Mouse (Mus musculus): ENCODE results near the gene Bglap. TPM values are rescaled to one million over a fixed set of nuclear protein-coding genes. Genes with fewer than 3 reads are reported as not detected.

Bglap gene
- polyA plus RNA-seq, 1 experiment from 2014 or later, result not detected

DNA sequence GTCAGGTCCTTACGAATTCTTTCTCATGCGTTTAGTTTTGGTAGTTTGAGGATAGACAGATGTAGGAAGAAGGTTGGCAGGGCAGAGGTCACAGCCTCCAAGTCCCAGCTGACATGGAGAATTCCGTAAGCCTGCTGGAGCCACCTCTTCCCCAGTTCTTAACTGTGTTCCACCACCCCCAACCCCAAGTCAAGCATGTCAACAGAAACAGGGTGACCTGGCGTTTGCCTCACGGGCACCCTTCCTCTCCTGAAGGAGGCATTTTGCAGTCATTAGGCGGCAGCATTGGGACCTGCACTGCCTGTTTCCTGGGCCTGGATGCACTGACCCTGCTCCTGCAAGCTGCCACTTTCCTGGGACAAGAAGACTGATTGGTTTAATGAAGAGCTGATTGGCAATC lies 33.8 kb upstream of the Bglap start:
- H3K4me1 ChIP-seq (ENCODE audit: control insufficient read depth, insufficient read depth, low read length), result no peaks in the 10 kb centered on the region; the same call in 1 of the 2 replicates
- H3K9me3 ChIP-seq (replicated peaks; ENCODE audit: control insufficient read depth, low read length), result no peaks in the 10 kb centered on the region
- H3K4me3 ChIP-seq (ENCODE audit: low read depth, low read length), result no peak overlapping the region
- no peak overlapping the region for H3K9ac ChIP-seq (ENCODE audit: low read length)
- no peak overlapping the region for H3K4me2 ChIP-seq (ENCODE audit: low read length)
- no peaks in the 10 kb centered on the region for H3K27me3 ChIP-seq (replicated peaks; ENCODE audit: control insufficient read depth, insufficient read depth, low read length)
- H3K27ac ChIP-seq (ENCODE audit: low read depth, low read length), result no peak overlapping the region
- DNase-seq (ENCODE audit: low spot score), result no peak
- peaks cover 79% of the 10 kb centered on the region for H3K36me3 ChIP-seq (ENCODE audit: control insufficient read depth, insufficient read depth, low read length)
- no peak for ATAC-seq
- WGBS, result 89% methylated on average over 6 of the region's 6 CpGs

DNA sequence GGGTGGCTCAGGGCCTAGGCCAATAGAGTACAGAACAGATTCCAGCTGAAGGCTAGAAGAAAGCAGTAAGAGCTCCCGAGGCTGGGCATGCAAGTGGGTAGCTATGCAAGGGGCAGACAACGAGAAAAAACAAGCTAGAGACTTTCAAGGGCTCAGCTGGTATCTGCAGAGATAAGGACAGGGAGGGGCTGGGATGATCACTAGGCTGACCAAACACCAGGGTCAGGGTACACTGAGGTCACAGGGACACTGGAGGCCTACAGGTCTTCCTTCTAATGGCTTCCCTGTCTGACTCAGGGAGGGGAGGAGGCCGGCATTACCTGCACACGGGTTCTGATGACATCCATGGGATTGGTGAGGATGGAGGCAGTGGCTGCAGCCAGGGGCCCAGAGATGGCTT lies 31.4 kb upstream of the Bglap start:
- peaks cover 85% of the 10 kb centered on the region for H3K36me3 ChIP-seq (ENCODE audit: control insufficient read depth, insufficient read depth, low read length)

DNA sequence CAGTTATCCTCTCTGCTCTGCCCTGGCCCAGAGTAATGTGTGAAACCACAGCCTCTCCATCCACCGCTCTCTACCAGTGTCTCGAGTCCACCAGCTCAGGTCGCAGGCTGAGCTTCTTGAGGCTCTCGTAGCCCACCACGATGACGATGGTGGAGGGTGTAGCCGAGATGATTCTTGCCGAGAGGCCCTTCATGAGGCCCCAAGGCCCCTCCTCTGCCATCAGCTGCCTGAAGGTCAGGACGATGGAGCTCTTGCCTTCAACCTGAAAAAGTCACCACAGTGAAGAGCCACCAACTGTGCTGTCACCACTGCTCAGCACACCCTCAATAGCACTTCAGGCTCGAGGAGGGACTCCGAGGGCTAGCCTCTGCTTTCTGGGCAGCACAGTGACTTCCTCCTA lies 28.4 kb upstream of the Bglap start:
- DNase-seq (ENCODE audit: low spot score), result no peak
- ATAC-seq, result no peak
- Histone ChIP-seq H3K36me3 (ENCODE audit: control insufficient read depth, insufficient read depth, low read length) (peaks cover 57% of the 10 kb centered on the region), H3K9me3 (replicated peaks; ENCODE audit: control insufficient read depth, low read length) (no peaks in the 10 kb centered on the region), H3K4me1 (ENCODE audit: control insufficient read depth, insufficient read depth, low read length) (peaks cover 4% of the 10 kb centered on the region; the same call in 1 of the 2 replicates), H3K4me3 (ENCODE audit: low read depth, low read length) (no peak overlapping the region), H3K27ac (ENCODE audit: low read depth, low read length) (no peak overlapping the region), H3K27me3 (replicated peaks; ENCODE audit: control insufficient read depth, insufficient read depth, low read length) (no peaks in the 10 kb centered on the region), H3K9ac (ENCODE audit: low read length) (no peak overlapping the region), H3K4me2 (ENCODE audit: low read length) (no peak overlapping the region)
- 92% methylated on average over 11 of the region's 11 CpGs for WGBS

More for the DNA sequence above, 31.4 kb upstream of the Bglap start:
- no peak overlapping the region for H3K4me3 ChIP-seq (ENCODE audit: low read depth, low read length)
- ATAC-seq, result no peak
- WGBS, result 90% methylated on average over 4 of the region's 4 CpGs
- no peaks in the 10 kb centered on the region for H3K4me1 ChIP-seq (ENCODE audit: control insufficient read depth, insufficient read depth, low read length)
- H3K27me3 ChIP-seq (replicated peaks; ENCODE audit: control insufficient read depth, insufficient read depth, low read length), result no peaks in the 10 kb centered on the region
- H3K4me2 ChIP-seq (ENCODE audit: low read length), result no peak overlapping the region
- no peak for DNase-seq (ENCODE audit: low spot score)
- H3K27ac ChIP-seq (ENCODE audit: low read depth, low read length), result no peak overlapping the region
- no peaks in the 10 kb centered on the region for H3K9me3 ChIP-seq (replicated peaks; ENCODE audit: control insufficient read depth, low read length)
- no peak overlapping the region for H3K9ac ChIP-seq (ENCODE audit: low read length)

DNA sequence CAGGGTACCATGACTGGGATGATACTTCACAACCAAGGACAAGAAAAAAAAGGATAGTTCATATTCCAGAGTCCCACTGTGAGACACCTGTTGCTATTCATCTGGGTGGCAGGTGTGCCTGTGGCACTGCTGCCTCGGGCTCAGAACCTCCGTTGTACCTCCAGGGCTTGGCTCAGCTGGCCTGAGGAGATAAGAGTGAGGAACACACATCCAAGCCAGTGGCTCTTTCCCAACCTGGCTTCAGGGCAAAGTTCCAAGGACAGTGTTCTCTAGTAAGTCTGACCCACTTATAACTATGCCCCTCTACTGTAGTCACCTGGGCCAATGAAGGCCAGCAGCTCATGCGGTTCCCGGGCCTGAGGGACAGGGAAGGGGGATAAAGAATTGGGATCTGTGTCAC lies 27.4 kb upstream of the Bglap start:
- H3K4me3 ChIP-seq (ENCODE audit: low read depth, low read length), result no peak overlapping the region
- H3K27ac ChIP-seq (ENCODE audit: low read depth, low read length), result no peak overlapping the region
- ATAC-seq (no peak), DNase-seq (ENCODE audit: low spot score) (no peak)
- H3K36me3 ChIP-seq (ENCODE audit: control insufficient read depth, insufficient read depth, low read length), result peaks cover 48% of the 10 kb centered on the region
- peaks cover 4% of the 10 kb centered on the region; the same call in 1 of the 2 replicates for H3K4me1 ChIP-seq (ENCODE audit: control insufficient read depth, insufficient read depth, low read length)
- H3K4me2 ChIP-seq (ENCODE audit: low read length), result no peak overlapping the region
- H3K9me3 ChIP-seq (replicated peaks; ENCODE audit: control insufficient read depth, low read length), result no peaks in the 10 kb centered on the region
- no peak overlapping the region for H3K9ac ChIP-seq (ENCODE audit: low read length)
- 91% methylated on average over 4 of the region's 4 CpGs for WGBS
- no peaks in the 10 kb centered on the region for H3K27me3 ChIP-seq (replicated peaks; ENCODE audit: control insufficient read depth, insufficient read depth, low read length)

DNA sequence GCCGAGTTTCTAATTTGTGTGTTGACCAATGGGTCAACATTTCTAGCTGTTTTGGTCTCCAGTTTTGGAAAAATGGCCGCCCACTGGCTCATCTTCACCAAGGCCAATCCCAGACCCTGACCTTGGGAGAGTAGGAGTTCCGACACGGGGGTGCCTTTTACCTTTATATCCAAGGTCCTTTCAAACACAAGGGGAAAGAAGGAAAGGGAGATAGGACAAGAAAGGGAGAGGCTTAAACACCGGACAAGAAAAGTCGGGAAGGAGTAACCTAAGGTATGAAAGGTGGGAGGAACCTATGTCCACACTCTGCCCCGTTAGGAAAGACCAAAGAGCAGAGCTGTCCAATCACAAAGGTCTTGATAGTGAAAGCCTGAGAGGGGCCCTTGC lies 26.4 kb upstream of the Bglap start:
- DNase-seq (ENCODE audit: low spot score) (no peak), ATAC-seq (no peak)
- no peaks in the 10 kb centered on the region for H3K9me3 ChIP-seq (replicated peaks; ENCODE audit: control insufficient read depth, low read length)
- peak overlapping the region; percentile 35; the same call in 1 of the 2 replicates for H3K9ac ChIP-seq (ENCODE audit: low read length)
- H3K27me3 ChIP-seq (replicated peaks; ENCODE audit: control insufficient read depth, insufficient read depth, low read length), result no peaks in the 10 kb centered on the region
- peaks cover 39% of the 10 kb centered on the region for H3K36me3 ChIP-seq (ENCODE audit: control insufficient read depth, insufficient read depth, low read length)
- 25% methylated on average over 7 of the region's 7 CpGs for WGBS
- peak overlapping the region; percentile 18; the same call in 1 of the 2 replicates for H3K27ac ChIP-seq (ENCODE audit: low read depth, low read length)
- peaks cover 4% of the 10 kb centered on the region; the same call in 1 of the 2 replicates for H3K4me1 ChIP-seq (ENCODE audit: control insufficient read depth, insufficient read depth, low read length)
- H3K4me2 ChIP-seq (ENCODE audit: low read length), result peak overlapping the region; percentile 66
- peak overlapping the region; percentile 56 for H3K4me3 ChIP-seq (ENCODE audit: low read depth, low read length)

DNA sequence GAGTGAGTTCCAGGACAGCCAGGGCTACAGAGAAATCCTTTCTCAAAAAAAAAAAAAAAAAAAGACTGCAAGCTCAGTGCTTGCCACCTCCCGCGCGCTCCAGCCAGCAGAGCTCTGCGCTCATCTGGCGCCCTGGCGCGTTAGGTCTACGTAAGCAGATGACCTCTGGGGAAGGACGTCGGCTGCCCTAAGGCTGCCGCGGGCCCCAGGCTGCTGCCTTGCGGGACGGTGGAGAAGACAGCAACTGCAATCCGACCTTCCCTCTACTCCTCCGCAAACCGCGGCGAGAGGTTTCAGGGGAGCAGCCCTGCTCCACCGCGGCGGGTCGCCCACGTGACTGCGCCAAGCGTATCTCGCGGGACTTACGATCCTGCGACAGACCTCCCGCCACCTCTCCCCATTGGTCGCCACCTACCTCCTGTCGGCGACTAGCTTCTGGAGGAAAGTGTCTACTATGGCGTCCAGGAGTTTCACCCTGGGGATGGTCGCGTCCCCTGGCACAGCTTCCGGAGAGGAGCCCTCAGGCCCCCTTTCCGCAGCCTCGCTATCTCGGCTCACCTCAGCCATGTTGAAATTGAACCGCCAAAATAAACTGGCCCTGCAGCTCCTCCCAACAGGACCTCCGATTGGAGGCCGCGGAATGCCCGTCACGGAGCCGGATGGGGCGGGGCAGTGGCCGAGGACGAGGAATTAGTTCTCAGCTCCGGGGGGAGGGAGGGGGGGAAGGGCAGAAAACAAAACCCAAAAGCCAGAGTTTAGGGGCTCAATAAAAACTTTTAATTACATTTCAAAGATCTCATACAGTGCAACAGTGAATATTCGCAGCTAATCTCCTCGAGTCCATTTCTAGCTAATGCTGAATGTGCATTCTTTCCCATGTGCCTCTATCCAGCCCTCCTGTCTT lies 25.7 kb upstream of the Bglap start, which contains the start of gene Pmf1:
Gene Pmf1, minus strand, starts transcription at position 591 of the 904 bp plus-strand sequence.
- Histone ChIP-seq H3K27me3 (replicated peaks; ENCODE audit: control insufficient read depth, insufficient read depth, low read length) (no peaks in the 10 kb centered on the region), H3K4me2 (ENCODE audit: low read length) (peak within 1 kb of the TSS; percentile 66), H3K9ac (ENCODE audit: low read length) (peak within 1 kb of the TSS; percentile 76), H3K4me3 (ENCODE audit: low read depth, low read length) (peak within 1 kb of the TSS; percentile 56), H3K9me3 (replicated peaks; ENCODE audit: control insufficient read depth, low read length) (no peaks in the 10 kb centered on the region), H3K27ac (ENCODE audit: low read depth, low read length) (peak within 1 kb of the TSS; percentile 84), H3K36me3 (ENCODE audit: control insufficient read depth, insufficient read depth, low read length) (peaks cover 33% of the 10 kb centered on the region), H3K4me1 (ENCODE audit: control insufficient read depth, insufficient read depth, low read length) (peaks cover 4% of the 10 kb centered on the region; the same call in 1 of the 2 replicates)
- under 1% methylated on average over 54 of the region's 54 CpGs for WGBS
- peak; percentile 94 for DNase-seq (ENCODE audit: low spot score)
- peak; percentile 94 for ATAC-seq

DNA sequence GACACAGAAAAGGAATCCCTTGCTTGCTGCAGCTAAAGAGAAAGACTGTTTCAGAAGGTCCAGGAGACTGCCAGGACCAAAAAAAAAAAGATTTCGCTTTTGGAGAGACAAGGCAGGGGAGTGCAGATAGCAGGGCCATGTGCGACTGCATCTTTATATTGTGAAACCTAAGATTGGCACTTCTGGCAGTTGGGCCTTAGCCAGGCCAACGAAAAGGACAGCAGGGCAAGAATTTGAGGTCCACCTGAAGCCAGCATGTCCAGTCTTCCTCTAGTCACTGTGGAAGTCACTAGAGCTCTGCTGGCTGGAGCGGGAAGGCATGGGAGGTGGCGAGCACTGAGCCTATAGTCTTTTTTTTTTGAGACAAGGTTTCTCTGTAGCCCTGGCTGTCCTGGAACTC lies 24.7 kb upstream of the Bglap start:
- H3K4me3 ChIP-seq (ENCODE audit: low read depth, low read length), result peak overlapping the region; percentile 56; the same call in 1 of the 2 replicates
- H3K4me1 ChIP-seq (ENCODE audit: control insufficient read depth, insufficient read depth, low read length), result peaks cover 4% of the 10 kb centered on the region; the same call in 1 of the 2 replicates
- no peak for ATAC-seq
- 65% methylated on average over 5 of the region's 5 CpGs for WGBS
- H3K9me3 ChIP-seq (replicated peaks; ENCODE audit: control insufficient read depth, low read length), result no peaks in the 10 kb centered on the region
- peak overlapping the region; percentile 66 for H3K4me2 ChIP-seq (ENCODE audit: low read length)
- H3K9ac ChIP-seq (ENCODE audit: low read length), result peak overlapping the region; percentile 76
- no peak overlapping the region for H3K27ac ChIP-seq (ENCODE audit: low read depth, low read length)
- no peak for DNase-seq (ENCODE audit: low spot score)
- no peaks in the 10 kb centered on the region for H3K27me3 ChIP-seq (replicated peaks; ENCODE audit: control insufficient read depth, insufficient read depth, low read length)
- peaks cover 24% of the 10 kb centered on the region for H3K36me3 ChIP-seq (ENCODE audit: control insufficient read depth, insufficient read depth, low read length)

DNA sequence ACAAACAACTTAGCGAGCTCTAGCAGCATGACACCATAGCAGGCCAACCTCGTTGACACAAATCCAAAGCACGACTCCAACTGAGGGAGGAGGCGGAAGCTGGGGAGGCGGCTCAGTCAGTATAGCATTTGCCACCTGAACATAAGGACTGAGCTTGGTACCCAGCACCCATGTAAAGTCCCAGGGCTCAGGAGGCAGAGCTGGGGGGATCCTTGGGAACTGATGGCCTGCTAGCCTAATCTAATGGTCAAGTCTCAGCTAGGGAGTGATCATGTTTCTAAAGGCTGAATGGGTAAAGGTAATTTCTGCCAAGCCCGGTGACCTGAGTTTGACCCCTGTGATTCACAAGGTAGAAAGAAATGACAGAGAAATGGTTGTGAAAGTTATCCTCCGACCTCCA lies 23.3 kb upstream of the Bglap start:
- peaks cover 4% of the 10 kb centered on the region; the same call in 1 of the 2 replicates for H3K4me1 ChIP-seq (ENCODE audit: control insufficient read depth, insufficient read depth, low read length)
- WGBS, result 55% methylated on average over 7 of the region's 7 CpGs
- no peaks in the 10 kb centered on the region for H3K9me3 ChIP-seq (replicated peaks; ENCODE audit: control insufficient read depth, low read length)
- DNase-seq (ENCODE audit: low spot score) (no peak), ATAC-seq (no peak)
- H3K4me3 ChIP-seq (ENCODE audit: low read depth, low read length), result no peak overlapping the region
- H3K4me2 ChIP-seq (ENCODE audit: low read length), result no peak overlapping the region
- H3K27me3 ChIP-seq (replicated peaks; ENCODE audit: control insufficient read depth, insufficient read depth, low read length), result no peaks in the 10 kb centered on the region
- no peak overlapping the region for H3K9ac ChIP-seq (ENCODE audit: low read length)
- H3K36me3 ChIP-seq (ENCODE audit: control insufficient read depth, insufficient read depth, low read length), result peaks cover 15% of the 10 kb centered on the region
- no peak overlapping the region for H3K27ac ChIP-seq (ENCODE audit: low read depth, low read length)

DNA sequence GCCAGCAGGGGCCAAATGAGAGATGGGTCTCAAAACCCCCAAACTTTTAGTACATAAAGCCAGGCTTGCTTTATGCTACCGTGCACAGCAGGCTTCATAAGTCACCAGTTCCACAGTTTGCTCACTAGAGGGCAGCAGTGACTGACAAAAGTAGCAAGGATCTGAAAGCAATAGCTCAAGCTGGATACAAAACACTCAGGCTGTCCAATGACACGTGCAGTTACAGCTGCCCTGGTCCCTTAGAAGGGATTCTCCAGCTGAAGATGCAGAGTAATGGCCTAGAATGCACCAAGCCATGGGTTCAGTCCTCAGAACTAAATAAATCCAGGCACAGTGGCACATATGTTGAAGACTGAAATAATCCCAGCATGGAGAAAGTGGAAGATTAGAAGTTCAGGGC lies 22.8 kb upstream of the Bglap start:
- 2% methylated on average over 2 of the region's 2 CpGs for WGBS

More for the DNA sequence above, 22.8 kb upstream of the Bglap start:
- Histone ChIP-seq H3K27ac (ENCODE audit: low read depth, low read length) (no peak overlapping the region), H3K27me3 (replicated peaks; ENCODE audit: control insufficient read depth, insufficient read depth, low read length) (no peaks in the 10 kb centered on the region), H3K4me1 (ENCODE audit: control insufficient read depth, insufficient read depth, low read length) (peaks cover 4% of the 10 kb centered on the region; the same call in 1 of the 2 replicates), H3K9me3 (replicated peaks; ENCODE audit: control insufficient read depth, low read length) (no peaks in the 10 kb centered on the region), H3K9ac (ENCODE audit: low read length) (no peak overlapping the region), H3K4me2 (ENCODE audit: low read length) (no peak overlapping the region), H3K36me3 (ENCODE audit: control insufficient read depth, insufficient read depth, low read length) (peaks cover 10% of the 10 kb centered on the region), H3K4me3 (ENCODE audit: low read depth, low read length) (no peak overlapping the region)
- DNase-seq (ENCODE audit: low spot score) (peak; percentile 95), ATAC-seq (peak; percentile 42)

Data from forebrain, embryonic 14.5 days (tissue).